Mouse (Mus musculus) ES-Bruce4 (cell line): ENCODE results near the gene Mink1. TPM values are rescaled to one million over a fixed set of nuclear protein-coding genes. Genes with fewer than 3 reads are reported as not detected.

ENCODE experiments used
- H3K27ac ChIP-seq: 2 replicates; pipeline ENCODE4 v1.5.1; 2012; ENCODE audit warnings: low read length, inconsistent platforms; ENCODE audit not compliant: insufficient read depth
- H3K27me3 ChIP-seq: 2 replicates; pipeline ENCODE4 v1.6.1; 2012; ENCODE audit warnings: mild to moderate bottlenecking, low read length, inconsistent platforms; ENCODE audit not compliant: control insufficient read depth, poor library complexity, insufficient read depth, severe bottlenecking
- H3K36me3 ChIP-seq: 2 replicates; pipeline ENCODE4 v1.6.1; 2012; ENCODE audit warnings: inconsistent platforms, mild to moderate bottlenecking, low read length, moderate library complexity; ENCODE audit not compliant: control insufficient read depth, poor library complexity, insufficient read depth, severe bottlenecking
- H3K4me1 ChIP-seq: one replicate; pipeline ENCODE4 v1.8.1; 2011; ENCODE audit warnings: low read length; ENCODE audit not compliant: control insufficient read depth, insufficient read depth
- H3K4me3 ChIP-seq: 2 replicates; pipeline ENCODE4 v1.5.1; 2011; ENCODE audit warnings: low read depth, mild to moderate bottlenecking, low read length
- H3K9ac ChIP-seq: 2 replicates; pipeline ENCODE4 v1.6.1; 2012; ENCODE audit warnings: low read depth, mild to moderate bottlenecking, inconsistent platforms; ENCODE audit not compliant: poor library complexity, severe bottlenecking
- H3K9me3 ChIP-seq: replicated peaks from 2 replicates; pipeline ENCODE4 v1.6.1; 2012; ENCODE audit warnings: mild to moderate bottlenecking, low read length, inconsistent platforms; ENCODE audit not compliant: control insufficient read depth, poor library complexity, insufficient read depth, severe bottlenecking
- CTCF ChIP-seq: IDR thresholded peaks from one replicate; pipeline ENCODE4 v1.8.1; 2011; ENCODE audit warnings: low read depth, low read length
- EP300 ChIP-seq: IDR thresholded peaks from 2 replicates; pipeline ENCODE4 v1.6.1; 2011; ENCODE audit warnings: low read depth, low read length; ENCODE audit not compliant: insufficient read depth
- POLR2A ChIP-seq: IDR thresholded peaks from one replicate; pipeline ENCODE4 v1.8.1; 2011; ENCODE audit warnings: low read length; ENCODE audit not compliant: insufficient read depth
- polyA plus RNA-seq: library from polyadenylated mRNA; stranded (reverse); fragments of >200 nt; gene quantifications from 2 replicates; pipeline ENCODE4 v1.2.4, GENCODE M21; 2011; ENCODE audit warnings: low read depth; ENCODE audit not compliant: missing spikeins, insufficient read depth, insufficient read length

Mink1 gene
- polyA plus RNA-seq, 1 experiment: 31.8 TPM

- no peaks in the 10 kb centered on the region for H3K27me3 ChIP-seq
- no peak overlapping the region for H3K4me3 ChIP-seq
- H3K9me3 ChIP-seq: no peaks in the 10 kb centered on the region
- TF ChIP-seq EP300 (no peak), POLR2A (no peak), CTCF (no peak)
- H3K9ac ChIP-seq: no peak overlapping the region
- no peaks in the 10 kb centered on the region for H3K36me3 ChIP-seq
- peaks cover 6% of the 10 kb centered on the region for H3K4me1 ChIP-seq
- H3K27ac ChIP-seq: no peak overlapping the region
Measured at GRCm38 (mm10) chr11:70580921-70581320, 18.2 kb downstream of the Mink1 start.

- Histone ChIP-seq H3K4me3 (no peak overlapping the region), H3K27ac (no peak overlapping the region), H3K9ac (no peak overlapping the region), H3K27me3 (no peaks in the 10 kb centered on the region), H3K4me1 (peaks cover 2% of the 10 kb centered on the region), H3K9me3 (no peaks in the 10 kb centered on the region), H3K36me3 (no peaks in the 10 kb centered on the region)
- TF ChIP-seq POLR2A (no peak), CTCF (no peak), EP300 (no peak)
Measured at GRCm38 (mm10) chr11:70582196-70582595, 19.5 kb downstream of the Mink1 start.

GRCm38 (mm10) chr11:70583022-70583714 is 20.5 kb downstream of the Mink1 start:
- Histone ChIP-seq H3K4me3 (no peak overlapping the region), H3K9me3 (no peaks in the 10 kb centered on the region), H3K4me1 (peaks cover under 1% of the 10 kb centered on the region), H3K27ac (no peak overlapping the region), H3K27me3 (no peaks in the 10 kb centered on the region), H3K9ac (no peak overlapping the region), H3K36me3 (no peaks in the 10 kb centered on the region)
- TF ChIP-seq POLR2A: no peak
- no peak for TF ChIP-seq EP300
- TF ChIP-seq CTCF: no peak

GRCm38 (mm10) chr11:70583775-70584174 is 21.1 kb downstream of the Mink1 start:
- H3K4me1 ChIP-seq: no peaks in the 10 kb centered on the region
- H3K27me3 ChIP-seq: no peaks in the 10 kb centered on the region
- no peak overlapping the region for H3K9ac ChIP-seq
- H3K4me3 ChIP-seq: no peak overlapping the region
- H3K9me3 ChIP-seq: no peaks in the 10 kb centered on the region
- no peak overlapping the region for H3K27ac ChIP-seq
- H3K36me3 ChIP-seq: no peaks in the 10 kb centered on the region
- no peak for TF ChIP-seq POLR2A
- TF ChIP-seq CTCF: no peak
- TF ChIP-seq EP300: no peak

- 0 out of 2 replicates have a peak overlapping the region, but pooled peaks have one; percentile 27 for H3K9ac ChIP-seq
- TF ChIP-seq POLR2A (no peak), CTCF (no peak), EP300 (0 out of 2 replicates have a peak, but pooled peaks have one; percentile 16)
- peak overlapping the region; percentile 4; the same call in 1 of the 2 replicates for H3K27ac ChIP-seq
- H3K4me3 ChIP-seq: no peak overlapping the region
- H3K36me3 ChIP-seq: no peaks in the 10 kb centered on the region
- H3K4me1 ChIP-seq: no peaks in the 10 kb centered on the region
- H3K27me3 ChIP-seq: no peaks in the 10 kb centered on the region
- H3K9me3 ChIP-seq: no peaks in the 10 kb centered on the region
Measured at GRCm38 (mm10) chr11:70585457-70585856, 22.8 kb downstream of the Mink1 start.

GRCm38 (mm10) chr11:70586261-70586660 is 23.6 kb downstream of the Mink1 start:
- Histone ChIP-seq H3K9ac (no peak overlapping the region), H3K27ac (0 out of 2 replicates have a peak overlapping the region, but pooled peaks have one; percentile 20), H3K9me3 (no peaks in the 10 kb centered on the region), H3K36me3 (no peaks in the 10 kb centered on the region), H3K27me3 (no peaks in the 10 kb centered on the region), H3K4me1 (no peaks in the 10 kb centered on the region), H3K4me3 (no peak overlapping the region)
- TF ChIP-seq CTCF (no peak), EP300 (no peak), POLR2A (no peak)
